Mouse (Mus musculus) heart, adult 18-20 months (tissue): Measurements from ENCODE around the gene Hopx. TPM values are rescaled to one million over a fixed set of nuclear protein-coding genes. Genes with fewer than 3 reads are reported as not detected.

Experiments used
- DNase-seq, 2 experiments: peaks; one replicate each; pipeline ENCODE4 v3.0.0; 2021 to 2022; ENCODE audit warnings: mixed read lengths in 1 of 2
- long read RNA-seq, 2 experiments: library from polyadenylated mRNA; stranded (forward); transcript quantifications; one replicate each; pipeline ENCODE4 v2.0.0; 2021
- total RNA-seq, 2 experiments: library from RNA; stranded (reverse); gene quantifications; 2 replicates each; pipeline ENCODE4 v1.2.3; 2021

Gene Hopx
- 100 to 1,000 TPM; 417 to 443 TPM for total RNA-seq
- long read RNA-seq, experiment 1, transcript Hopx-203 (2 exons, 1,217 nt), result minor isoform, 15 of 457 reads
- long read RNA-seq, experiment 1, transcript Hopx-202 (3 exons, 1,113 nt), result minor isoform, 179 of 457 reads
- long read RNA-seq, experiment 1, transcript Hopx-201 (3 exons, 1,261 nt), result major isoform, 239 of 457 reads
- long read RNA-seq, experiment 1, partial matches to known transcripts, result 0 of 457 reads
- long read RNA-seq, experiment 1, other reads (novel, unspliced or antisense), result 24 of 457 reads
- long read RNA-seq, experiment 2, transcript Hopx-203 (2 exons, 1,217 nt), result minor isoform, 16 of 301 reads
- long read RNA-seq, experiment 2, transcript Hopx-202 (3 exons, 1,113 nt), result minor isoform, 116 of 301 reads
- long read RNA-seq, experiment 2, transcript Hopx-201 (3 exons, 1,261 nt), result major isoform, 144 of 301 reads
- long read RNA-seq, experiment 2, partial matches to known transcripts, result 0 of 301 reads
- long read RNA-seq, experiment 2, other reads (novel, unspliced or antisense), result 25 of 301 reads

DNA sequence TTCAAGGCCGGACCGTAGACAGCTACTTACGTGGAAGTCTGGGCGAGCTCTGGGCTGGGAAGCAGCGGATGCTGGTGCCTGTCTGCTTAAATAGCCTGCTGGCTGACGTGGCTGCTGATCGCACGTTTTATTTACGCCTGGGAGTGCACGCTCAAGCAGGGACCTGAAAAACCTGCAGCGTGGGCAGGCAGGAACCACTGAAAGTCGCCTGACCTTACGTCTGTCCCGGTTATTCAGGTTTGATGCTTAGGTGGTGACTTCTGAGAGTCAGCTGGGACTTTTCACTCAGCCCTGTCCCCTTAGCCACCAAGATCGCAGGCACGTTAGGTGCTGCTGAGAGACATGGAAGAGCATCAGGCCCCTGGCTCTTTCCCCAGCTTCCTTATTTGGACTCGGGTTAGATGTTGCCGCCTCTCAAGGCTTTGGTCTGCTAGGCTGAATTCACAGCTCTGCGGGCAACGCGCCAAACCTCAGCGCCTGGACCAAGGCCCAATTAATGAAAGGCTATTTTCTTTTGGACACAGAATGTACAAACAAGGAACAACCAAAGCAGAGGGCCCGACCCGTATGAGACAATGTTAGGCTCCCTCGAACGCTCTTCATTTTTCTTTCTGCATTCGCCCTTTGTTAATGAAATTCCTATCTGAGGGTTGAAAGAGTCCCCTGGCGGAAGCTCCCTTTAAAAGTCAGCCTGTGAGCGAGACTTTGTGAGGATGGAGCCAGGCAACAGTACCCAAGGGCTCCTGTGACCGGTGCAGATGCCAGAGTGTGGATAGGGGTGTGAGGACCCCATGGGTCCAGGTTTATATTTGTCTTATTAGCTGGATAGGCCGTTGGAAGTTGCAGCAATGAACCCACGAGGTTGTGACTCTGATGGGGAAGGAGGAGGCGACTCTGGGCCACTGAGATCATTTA is at the start of gene Hopx:
Gene Hopx (minus strand): TSS at position 305 of the 915 bp plus-strand sequence.
- DNase-seq, result peak; percentile 89 to 90

DNA sequence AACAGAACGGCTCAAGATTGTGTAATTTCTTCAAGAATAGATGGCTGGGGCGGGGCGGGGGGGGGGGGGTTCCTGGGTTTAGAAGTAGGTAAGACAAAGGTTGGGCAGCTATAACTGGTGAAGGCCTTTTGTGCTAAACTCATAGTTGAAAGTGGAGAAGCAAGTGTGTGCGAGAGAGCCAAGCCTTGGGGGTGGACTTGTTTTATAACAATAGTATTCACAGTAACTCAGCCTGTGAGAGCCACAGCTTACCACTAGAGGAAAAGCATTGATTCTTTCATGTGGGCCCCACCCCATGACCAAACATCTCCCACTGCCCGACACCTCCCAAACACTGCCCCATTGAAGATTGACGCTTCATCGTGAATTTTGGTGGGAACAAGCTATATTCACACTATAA is 48.7 kb upstream of the Hopx start:
- DNase-seq, result no peak

DNA sequence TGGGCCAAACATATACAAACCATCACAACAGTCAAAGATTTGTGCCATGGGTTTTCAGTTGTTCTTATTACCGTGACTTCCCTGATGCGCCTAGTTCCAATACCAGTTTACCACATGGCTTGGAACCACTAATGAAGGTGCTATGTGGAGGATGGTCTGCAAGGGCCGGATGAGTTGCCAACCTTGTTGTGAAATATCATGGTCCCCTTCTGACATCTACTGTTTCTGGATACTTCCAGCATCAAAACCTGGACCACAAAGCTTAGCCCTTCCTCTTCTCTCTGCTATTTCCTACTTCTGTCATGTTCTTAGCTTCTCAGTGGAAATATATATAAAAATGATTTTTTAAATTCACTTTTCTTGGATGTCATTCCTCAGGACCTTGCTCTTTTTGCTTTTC is 47.6 kb upstream of the Hopx start:
- DNase-seq, result no peak

DNA sequence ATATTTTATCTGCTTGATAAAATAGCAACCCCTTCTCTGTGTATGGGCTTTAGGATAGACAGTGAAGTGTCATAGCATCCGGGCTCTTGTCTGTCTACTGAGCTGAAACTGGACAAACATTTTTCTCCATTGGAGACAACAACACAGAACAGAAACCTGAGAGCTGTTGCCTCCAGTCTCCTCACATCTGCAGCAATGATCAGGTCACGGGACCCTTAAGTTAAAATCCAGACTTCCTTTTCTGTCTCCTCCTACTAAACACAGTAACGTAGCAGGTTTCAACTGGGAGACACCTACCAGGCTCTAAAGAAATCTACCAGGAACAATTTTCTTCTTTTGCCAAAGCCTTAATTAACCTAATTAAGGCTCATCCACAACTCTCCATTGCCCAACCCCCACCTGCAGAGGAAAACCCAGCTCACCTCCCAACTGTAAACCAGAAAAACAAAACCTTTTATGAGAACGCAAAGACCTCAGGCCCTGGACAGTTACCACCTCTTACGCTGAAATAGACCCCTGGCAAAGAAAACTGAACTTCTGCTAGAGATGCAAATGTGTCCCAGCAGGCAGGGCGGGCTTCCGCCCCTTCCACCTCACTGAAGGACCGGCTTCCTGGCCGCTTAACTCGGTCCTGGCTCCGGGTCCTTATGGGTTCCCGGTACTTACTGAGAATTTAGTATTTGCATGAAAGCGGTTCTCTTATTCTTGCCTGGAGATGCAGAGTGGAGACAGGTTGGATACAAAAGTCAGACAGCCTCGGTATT is 43.0 kb upstream of the Hopx start:
- DNase-seq, result peak in 1 of 2 experiments; percentile 65

DNA sequence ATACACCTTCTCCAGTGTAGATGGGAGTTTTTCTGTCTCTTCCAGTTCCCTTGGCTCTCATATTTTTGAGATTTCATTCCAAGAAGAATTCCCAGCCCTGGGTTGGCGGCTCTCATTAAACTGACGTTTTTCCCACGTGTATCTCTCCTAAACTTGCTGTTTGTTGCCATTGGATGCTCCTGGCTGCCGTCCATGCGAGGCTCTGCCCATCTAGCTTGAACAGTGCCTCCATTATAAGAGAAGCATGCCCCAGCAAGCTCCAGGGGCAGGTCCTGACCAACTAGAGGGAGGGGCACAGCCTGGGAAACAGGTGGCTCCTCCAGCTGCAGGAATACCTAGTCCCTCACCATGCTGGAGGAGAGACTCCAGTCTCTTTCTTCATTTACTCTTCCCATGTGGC is 42.0 kb upstream of the Hopx start:
- no peak for DNase-seq

DNA sequence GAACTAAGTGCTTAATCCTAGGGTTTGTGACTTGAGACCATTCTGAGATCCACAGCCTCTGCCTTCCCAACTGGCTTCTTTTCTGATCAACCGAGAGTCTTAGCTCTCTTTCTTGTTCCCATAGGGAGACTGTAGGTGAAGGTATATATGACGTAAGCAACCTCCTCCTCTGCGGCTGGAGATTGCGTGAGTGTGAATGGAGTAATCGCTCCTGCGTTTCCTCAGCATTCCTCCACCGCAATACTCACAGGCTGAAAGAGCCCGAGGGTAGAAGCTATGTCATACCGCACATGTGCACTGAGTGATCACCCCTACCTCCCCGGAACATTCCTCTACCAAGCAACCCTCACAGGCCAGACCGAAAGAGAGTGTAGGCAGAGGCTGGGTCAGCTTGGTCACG is 40.6 kb upstream of the Hopx start:
- no peak for DNase-seq

DNA sequence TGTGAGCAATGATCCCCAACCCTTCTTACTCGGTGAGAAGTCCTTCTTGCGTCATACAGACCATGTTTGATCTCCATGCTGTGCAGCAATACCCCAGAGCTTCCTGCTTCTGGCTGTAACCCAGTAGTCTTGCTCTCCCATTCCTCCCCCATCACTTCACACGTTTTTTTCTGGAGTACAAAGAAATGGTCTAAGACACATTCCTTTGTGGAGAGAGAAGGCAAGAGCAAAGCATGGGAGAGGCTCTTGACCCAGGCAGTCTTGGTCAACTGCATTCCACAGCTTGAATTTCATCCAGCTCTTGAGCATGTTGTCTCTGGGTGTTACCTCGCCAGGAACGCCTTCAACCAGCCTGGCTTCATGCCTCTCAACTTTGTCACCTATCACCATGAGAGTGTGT is 39.9 kb upstream of the Hopx start:
- DNase-seq, result no peak

DNA sequence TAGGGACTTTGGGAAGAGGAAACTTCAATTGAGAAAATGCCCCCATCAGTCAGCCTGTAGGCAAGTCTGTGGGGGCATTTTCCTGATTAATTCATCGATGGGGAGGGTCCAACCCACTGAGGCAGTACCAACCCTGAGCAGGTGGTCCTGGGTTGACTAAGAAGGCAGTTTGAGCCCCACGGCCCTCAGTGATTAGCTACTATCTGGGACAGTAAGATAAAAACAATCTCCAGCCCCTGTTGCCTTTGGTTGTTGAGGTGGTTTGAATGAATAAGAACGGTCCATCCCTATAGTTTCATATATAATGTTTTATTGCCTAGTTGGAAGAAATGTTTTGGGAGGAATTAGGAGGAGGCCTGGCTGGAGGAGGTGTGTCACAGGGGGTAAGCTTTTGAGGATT is 36.8 kb upstream of the Hopx start:
- DNase-seq, result no peak

DNA sequence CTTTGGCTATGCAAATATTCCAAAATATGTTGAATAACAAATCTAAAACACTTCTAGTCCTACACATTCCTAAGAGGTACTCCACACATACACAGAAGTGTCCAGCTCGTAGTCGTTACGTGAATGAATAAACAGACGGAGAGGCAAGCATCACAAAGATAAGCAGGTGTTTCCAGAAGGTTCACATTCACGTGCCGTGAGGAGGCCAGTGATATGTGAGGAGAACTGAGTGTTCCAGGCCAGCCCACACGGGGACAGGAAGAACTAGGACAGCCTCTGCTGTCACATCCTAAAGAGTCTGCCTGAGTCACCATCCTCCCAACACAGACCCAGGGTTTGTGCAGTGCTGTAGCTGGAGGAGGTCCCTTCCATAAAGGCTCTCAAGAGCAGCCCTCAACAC is 36.2 kb upstream of the Hopx start:
- DNase-seq, result peak; percentile 47 to 58

DNA sequence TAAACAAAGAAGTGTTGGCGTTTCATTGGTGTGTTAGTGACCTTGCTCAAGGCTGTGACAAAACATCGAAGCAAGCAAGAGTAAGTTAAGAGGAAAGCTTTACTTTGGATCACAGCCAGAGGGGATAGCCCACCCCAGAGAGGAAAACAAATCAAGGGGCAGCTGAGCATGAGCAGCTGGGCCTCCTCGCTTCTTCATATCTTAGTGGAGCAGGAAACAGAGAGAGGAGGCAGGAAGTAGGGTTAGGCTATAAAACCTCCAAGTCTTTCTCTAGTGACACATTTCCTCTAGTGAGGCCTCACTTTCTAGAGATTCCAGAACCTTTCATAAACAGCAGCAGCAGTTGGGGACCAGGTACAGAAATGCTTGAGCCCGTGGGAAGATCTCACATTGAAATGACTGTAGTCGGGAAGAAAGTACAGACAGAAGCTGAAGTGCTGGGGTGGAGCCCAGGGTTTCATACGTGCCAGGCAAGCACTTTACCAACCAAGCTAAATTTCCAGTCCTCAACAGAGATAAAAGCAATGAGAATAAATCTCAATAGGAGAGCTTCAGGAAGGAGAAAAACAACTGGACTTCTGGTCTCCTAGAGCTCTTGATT is 33.2 kb upstream of the Hopx start:
- no peak for DNase-seq

DNA sequence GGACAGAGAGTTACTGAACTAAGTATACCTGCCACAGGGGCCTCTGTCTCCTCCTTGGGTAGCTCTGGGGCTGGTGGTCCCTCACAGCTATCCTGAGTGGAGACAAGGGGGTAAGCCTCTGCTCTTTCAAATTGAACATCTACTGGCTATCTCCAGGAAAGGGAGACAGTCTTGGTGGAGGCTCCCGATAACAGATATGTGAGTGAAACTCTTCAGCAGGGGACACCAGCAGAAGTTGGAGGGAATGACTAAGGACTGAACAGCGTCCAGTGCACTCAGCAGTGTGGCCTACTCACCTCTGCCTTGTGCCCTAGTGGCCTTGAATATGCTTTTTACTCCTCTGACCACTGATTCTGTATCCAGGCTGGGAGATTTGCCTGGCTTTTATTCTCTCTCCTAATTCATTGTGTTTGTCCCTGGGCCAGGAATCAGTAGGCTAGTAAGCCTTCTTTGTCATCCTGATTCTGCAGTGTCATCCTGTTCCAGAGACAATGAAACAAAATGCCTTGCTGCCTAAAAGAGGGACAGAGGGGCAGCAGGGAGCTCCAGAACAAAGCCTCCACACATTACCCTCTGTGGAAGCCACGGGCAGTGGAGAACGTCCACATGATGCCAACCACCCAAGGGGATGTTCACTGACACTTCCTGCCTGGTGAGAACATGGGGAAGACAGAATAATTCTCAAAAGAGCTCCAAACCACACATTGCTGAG is 31.7 kb upstream of the Hopx start:
- DNase-seq, result no peak

DNA sequence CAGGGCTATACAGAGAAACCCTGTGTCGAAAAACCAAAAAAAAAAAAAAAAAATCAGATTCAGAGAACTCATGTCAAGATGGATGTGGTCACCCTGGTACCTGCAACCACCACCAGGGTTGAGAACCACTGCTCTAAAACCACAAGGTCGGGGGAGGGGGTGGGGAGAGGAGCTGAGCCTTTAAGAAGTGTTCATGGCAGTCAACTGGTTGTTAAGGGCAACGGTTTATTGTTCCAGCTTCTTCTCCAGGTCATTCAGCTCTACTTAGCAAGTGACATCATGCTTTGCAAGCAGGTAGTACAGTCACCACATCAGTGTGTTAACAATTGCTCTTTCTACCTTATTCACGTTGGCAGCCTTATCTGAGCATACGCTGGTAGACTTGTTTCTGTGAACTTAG is 29.7 kb upstream of the Hopx start:
- DNase-seq, result no peak

DNA sequence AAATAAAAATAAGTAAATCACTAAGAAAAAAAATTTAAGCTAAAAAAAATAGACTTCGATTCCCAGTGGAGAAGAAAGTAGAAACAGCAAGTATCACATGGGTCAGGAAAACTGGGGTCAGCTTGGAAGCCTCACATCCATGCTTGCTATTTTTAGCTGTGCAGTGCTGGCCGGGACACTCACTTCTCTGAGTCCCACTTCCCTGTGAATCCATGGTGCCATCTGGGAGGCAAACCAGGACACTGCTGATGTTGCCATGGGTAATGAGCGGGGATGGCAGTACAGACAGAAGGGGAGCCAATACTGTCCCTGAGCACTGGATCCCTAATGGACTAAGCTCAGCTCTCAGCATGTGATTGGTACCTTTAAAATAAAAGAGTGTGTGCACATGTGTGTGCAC is 28.2 kb upstream of the Hopx start:
- peak in 1 of 2 experiments; percentile 68 for DNase-seq

DNA sequence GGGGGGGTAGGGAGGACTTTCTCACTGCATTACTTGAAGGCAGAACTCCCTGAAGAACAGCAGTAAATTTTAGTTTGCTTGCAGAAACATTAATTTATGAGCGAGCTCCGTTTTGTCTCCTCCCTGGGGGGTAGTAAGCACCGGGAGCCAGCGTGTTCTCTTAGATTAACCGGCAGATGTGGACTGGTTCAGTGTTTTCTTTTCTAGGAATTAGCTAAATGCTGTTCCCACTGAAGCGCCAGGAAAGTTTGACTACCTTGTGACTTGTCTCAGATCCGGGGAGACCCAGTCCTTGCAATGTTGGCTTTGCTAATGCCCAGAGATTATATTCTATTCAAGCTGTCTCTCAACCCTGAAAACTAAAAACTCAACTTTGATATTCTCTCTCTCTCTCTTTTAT is 26.4 kb upstream of the Hopx start:
- DNase-seq, result no peak

DNA sequence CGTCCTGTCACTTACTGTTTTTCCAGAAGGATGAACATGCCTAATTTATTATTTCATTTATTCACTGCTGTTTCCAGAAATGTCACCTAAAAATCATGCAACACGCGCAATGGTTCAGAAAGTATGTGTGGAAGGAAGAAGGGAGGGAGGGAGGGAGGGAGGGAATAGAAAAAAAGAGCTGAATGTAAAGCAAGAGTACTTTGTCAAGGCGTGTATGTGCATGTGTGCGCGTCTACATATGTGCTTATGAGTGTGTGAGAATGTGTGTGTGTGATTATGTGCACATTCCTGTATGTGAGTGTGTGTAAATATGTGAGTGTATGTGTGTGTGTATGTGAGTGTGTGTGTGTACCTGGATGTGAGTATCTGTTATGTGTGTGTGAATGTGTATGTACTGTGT is 25.9 kb upstream of the Hopx start:
- DNase-seq, result no peak

DNA sequence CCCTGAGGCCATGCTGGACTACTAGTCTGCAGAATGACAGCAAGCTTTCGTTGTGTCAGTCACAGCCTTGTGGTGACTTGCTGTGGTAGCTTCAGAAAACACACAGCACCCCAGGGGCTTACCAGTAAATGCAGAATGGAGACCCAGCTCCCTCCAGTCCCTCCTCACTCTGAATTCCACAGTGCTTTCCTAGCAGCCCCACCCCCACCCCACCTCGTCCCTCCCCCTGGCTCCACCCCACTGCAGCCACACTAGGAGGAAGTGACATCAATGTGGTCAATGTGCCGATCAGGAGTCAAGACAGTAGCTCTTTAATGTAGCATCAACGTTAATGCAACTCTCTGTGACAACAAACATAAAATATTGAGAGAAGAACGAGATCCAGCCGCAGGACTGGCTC is 25.2 kb upstream of the Hopx start:
- peak in 1 of 2 experiments; percentile 43 for DNase-seq

DNA sequence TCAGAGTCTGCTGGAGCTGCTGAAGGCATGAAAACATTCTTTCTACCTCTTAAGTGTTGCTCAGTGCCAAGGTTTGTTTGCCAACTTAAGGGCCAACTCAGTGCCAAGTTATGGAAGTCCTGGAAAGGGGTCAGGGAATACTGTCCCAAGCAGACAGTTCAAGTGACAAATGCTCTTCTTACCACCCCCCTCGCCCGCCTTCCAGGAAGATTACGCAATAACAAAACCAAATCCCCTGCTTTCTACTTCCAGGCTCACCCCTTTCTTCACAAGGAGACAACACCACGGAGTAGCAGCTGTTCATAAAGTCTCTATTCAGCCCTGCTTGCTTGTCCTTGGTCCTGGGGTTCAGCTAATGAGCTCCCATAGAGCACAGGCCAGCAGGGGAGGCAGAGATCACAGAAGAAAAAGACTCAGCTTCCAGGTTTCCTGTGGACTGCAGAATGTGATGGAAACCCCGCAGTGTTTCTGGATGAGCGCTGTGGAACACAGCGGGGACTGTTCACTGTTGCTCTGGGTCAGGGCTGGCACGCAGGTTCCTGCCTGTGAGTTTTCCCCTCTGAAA is 22.9 kb upstream of the Hopx start:
- peak; percentile 49 to 56 for DNase-seq

DNA sequence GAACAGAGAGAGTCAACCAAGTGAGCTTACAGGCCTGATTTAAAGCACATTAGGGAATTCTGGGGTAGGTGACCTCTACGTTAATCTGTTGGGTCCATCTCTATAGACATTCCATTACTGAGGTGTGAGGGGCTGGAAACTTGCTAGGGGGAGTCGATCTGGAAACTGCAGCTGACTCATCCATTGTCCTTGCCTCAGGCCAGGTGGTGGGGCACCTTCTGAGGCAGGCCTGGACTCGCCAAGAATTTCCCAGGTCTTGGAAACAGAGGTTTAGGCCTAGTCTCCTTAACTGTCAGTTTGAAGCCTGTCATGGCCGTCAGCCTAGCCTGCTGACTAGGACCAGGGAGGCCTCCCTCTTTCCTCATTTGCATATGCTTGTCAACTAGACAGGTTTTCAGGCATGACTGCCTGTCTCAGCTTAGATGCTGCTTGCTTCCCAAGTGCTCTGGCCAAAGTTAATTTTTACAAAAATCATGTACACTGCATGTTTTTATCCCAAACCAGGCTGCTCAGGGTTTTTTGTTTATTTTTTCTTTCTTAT is 21.8 kb upstream of the Hopx start:
- DNase-seq, result no peak

DNA sequence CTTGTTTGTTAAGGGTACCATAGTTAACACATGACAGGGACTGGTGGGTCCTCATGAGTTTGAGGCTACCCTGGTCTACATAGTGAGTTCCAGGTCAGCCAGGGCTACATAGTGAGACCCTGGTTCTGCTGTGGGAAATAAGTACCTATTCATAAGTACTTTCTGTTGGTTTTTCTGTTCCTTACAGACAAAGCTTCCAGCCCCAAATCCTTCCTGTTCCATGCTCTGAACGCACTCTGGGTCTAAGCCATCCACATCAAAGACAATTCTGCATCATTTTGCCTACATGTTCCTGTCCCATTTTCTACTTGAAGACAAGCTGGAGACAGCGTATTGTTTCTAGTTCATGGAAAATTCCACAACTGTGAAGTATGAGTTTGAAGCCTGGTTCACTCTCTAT is 20.0 kb upstream of the Hopx start:
- DNase-seq, result no peak

DNA sequence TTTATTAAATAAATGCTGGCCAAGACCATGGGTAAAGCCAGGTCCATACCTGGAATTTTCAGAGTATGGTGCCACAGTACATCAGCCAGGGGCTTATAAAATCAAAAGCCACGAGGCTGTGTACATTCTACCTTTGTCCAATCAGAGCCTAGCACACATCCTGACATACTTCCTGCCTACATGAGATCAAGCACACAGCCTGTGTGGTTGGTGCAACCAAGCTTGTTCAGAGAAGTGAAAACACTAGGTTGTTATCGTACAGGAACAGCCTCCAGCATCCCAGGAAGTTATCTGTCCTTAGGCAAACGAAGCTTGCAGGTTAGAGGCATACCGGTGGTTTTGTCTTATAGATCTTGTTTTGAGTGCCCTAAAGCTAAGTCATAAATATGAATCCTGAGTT is 19.5 kb upstream of the Hopx start:
- no peak for DNase-seq

DNA sequence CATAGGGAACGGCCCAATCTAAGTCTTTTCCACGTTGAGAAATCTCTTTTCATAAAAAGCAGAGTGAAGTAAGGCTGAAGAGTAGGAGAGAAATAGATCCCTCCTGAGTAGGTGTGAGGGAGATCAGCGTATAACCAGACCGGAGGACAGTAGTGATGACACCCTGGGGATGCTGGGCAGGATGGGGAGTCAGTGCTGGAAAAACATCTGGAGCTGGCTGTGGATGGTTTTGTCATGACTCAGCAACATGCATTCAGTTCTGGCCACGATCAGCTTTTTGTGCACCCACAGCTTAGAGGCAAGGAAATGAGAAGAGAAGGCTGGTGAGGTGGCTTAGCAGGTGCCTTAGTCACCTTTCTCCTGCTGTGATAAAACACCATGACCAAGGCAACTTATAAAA is 19.0 kb upstream of the Hopx start:
- no peak for DNase-seq
